Mouse (Mus musculus): ENCODE measurements around the gene Tcirg1.

Tcirg1 gene

DNA sequence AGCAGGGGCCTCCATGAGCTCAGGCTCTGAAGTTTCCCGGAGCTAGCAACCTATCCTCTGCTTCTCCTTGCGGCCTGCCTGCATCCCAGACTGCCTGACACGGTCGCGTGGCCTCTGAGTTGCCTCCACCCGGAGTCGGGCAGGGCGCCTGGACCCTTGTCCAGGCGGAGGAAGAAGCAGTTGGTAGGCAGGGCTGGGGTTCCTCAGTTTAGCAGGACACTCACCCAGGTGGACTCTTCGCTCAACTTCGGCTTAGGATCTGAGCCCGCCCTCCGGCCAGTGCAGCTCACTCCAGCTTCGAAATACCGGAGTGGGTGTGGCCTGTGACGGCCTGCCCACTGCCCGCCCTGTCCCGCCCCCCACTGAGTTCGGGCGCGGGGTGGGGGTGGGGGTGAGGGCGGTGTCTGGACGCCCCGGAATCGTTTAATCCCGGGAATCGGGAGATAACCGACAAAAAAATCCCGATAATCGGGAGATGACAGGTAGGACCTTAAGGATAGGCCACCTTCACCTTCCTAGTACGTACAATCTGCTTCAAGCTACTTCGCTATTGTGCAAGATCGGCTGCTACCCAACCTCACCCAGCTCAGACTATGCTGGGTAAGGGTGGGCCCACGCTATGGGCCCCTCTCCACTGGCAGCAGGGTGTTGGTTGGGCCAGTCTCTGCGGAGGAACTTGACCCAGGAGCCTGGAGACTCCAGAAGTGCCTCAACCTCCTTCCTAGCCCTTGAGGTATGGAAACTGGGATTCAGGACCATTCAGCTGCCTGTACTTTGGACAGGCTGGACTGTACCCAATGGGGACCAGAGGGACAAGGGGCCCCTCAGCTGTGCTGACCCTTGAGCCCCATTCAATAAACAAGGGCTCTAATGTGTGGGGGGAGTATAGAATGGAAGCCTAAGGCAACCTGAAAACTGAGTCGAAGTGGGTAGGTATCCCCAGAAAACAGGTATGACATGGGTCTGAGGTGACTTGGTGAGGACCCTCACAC is at the start of gene Tcirg1:
Gene Tcirg1 (minus strand): TSS at position 339 of the 992 bp plus-strand sequence.
- DNase-seq (ENCODE audit: inconsistent ontology term): peak; percentile 84

DNA sequence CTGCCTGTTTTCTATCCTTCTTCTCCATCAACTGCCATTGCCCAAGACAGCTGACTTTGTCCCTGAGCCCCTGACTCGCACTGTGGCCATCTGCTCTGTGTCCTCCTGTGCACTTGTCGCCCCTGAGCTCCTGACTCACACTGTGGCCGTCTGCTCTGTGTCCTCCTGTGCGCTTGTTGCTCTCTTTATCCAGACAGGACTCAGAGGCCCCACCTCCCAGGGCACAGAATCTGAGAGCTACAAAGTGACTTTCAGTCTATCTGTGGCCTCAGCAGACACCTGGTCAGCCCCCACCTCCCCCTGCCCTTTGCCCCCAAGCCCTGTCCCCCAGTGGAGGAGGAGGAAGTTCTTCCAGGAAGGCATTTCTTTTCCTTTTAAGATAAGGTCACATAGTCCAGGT is 48.9 kb upstream of the Tcirg1 start:
- no peak for DNase-seq (ENCODE audit: inconsistent ontology term)

- no peak for DNase-seq (ENCODE audit: inconsistent ontology term)
Measured at GRCm38 (mm10) chr19:3955033-3955432, 48.1 kb upstream of the Tcirg1 start.

- no peak for DNase-seq (ENCODE audit: inconsistent ontology term)
Measured at GRCm38 (mm10) chr19:3952099-3952498, 45.2 kb upstream of the Tcirg1 start.

DNA sequence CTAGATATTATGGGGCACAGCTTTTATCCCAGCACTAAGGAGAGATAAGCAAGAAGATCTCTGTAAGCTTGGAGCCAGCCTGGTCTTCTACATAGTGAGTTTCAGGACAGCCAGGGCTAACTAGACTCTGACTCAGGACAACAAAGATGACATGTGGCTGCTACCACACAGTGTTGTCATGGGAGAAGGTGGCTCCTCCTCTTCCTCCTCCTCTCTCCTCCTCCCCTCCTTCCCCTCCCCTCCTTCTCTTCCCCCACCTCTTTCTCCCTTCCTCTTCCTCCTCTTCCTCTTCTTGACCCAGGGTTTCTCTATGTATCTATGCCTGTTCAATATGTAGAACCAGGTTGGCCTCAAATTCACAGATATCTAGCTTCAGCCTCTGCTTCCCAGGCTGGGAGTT is 44.5 kb upstream of the Tcirg1 start:
- no peak for DNase-seq (ENCODE audit: inconsistent ontology term)

DNA sequence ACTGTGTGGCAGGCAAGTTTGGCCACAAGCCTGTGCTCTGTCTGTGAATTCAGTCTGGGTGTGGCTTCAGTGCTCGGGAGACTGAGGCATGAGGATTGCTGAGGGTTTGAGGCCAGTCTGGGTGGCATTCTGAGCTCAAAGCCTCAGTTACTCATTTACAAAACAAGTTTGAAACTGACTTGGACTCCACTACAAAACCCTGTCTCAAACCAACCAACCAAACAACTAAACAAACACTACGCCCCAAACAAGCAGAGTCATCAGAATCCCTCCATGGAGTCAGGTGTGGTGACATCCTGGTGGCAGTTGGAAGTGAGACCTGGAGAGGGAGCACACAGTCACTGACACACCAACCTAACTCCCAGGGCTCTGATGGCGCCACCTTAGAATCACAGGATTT is 43.4 kb upstream of the Tcirg1 start:
- no peak for DNase-seq (ENCODE audit: inconsistent ontology term)

- no peak for DNase-seq (ENCODE audit: inconsistent ontology term)
Measured at GRCm38 (mm10) chr19:3948546-3948945, 41.6 kb upstream of the Tcirg1 start.

DNA sequence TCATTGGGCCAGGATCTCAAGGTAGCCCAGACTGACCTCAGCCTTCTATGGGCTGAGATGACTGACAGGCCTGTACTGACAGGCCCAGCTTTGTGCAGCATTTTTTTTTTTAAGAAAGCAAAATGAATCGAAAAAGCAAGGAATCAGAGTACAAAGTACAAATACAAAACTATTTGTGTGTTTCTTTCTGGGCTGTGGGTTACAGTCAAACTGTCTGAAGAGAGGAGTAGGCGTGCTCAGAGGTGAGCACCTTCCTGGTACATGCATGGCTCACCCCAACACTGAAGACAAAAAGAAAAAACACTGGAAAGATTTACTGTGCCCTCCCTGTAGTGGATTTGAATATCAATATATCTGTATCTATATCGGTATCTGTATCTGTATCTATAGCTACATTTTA is 40.9 kb upstream of the Tcirg1 start:
- no peak for DNase-seq (ENCODE audit: inconsistent ontology term)

DNA sequence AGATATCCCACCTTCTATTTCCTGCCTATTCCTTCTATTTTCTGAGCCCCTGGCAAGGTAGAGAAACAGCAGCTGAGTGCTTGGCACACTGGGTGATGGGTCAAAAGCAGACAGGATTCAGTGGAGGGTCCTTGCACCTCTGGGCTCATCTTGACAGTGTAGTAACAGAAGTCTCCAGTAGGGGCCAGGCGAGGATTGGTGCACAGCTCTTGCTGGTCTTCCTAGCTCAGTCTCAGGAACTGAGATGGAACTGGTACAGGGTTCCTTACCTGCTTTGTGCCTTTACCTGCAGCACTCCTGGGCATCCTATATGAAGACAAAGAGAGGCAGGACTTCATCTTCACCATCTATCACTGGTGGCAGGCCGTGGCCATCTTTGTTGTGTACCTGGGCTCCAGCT is 39.8 kb upstream of the Tcirg1 start:
- DNase-seq (ENCODE audit: inconsistent ontology term): peak; percentile 36

DNA sequence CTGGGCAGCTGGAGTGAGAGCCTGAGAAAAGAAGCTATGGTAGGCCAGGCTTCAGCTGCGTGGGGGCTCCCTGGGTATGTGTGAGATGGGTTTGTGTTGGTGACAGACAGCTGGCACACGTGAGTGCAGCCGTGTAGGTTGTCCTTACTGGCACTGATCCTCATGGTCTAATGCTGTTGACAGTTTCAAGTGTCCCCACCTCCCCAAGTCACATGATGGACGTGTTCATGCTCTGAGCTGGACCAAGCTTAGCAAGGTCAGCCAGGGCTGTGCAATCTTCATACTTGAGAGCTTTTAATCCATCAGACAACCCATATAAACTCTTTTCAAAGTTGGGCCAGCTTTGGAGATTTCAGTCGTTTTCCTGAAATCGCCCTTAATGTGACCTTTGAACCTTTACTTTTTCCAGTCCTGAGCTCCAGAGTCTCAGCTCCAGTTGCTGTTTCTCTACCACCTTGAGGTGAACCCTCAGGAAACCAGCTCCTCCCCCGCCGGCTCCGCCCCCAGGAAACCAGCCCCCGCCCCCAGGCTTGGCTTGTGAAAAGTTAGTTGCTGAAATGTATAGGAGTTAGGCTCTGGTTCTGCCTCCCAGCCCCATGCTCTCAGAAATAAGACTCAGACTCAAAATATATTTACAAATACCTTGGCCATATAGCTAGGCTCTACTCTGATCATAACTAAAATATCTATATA is 39.1 kb upstream of the Tcirg1 start:
- DNase-seq (ENCODE audit: inconsistent ontology term): no peak

- DNase-seq (ENCODE audit: inconsistent ontology term): no peak
Measured at GRCm38 (mm10) chr19:3942986-3943735, 36.2 kb upstream of the Tcirg1 start.

- DNase-seq (ENCODE audit: inconsistent ontology term): no peak
Measured at GRCm38 (mm10) chr19:3942315-3942714, 35.4 kb upstream of the Tcirg1 start.

DNA sequence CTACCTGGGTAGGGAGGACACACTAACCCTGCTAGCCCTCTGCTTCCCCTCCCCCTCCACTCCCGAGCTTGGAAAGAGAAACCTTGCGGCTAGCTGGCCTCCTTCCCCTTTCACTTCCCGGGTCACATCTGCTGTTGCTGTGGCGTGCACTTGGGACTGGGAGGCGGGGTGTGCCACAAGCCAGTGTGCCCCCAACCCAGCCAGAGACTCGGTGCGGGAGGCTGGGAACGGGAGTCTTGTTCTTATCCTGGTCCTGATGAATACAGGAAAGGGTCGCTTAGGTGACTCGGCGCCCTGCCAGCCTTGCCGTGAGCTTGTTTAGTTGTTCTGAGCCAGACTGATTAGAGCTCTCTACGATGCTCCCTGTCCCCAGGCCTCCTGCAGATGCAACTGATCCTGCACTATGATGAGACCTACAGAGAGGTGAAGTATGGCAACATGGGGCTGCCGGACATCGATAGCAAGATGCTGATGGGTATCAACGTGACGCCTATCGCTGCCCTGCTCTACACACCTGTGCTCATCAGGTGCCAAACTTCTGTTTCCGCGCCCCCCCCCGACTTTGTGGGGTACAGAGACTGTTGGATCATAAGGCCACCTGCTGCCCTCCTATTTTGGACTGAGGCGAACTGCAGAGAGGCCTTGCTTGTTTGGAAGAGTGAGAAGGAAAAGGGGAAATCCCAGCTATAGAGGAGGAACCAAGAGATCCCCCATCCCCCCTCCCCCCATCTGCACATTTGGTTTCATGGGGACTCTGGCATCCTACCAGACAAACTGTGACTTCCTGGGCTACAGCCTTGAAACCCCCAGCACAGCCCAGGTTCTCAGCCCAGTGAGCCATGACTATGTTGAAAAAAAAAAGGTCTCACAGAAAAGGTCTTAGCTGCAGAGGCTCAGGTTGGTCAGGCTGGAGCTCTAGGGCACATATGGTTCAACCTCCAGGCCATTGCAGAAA is 29.2 kb upstream of the Tcirg1 start:
- DNase-seq (ENCODE audit: inconsistent ontology term): peak; percentile 57

DNA sequence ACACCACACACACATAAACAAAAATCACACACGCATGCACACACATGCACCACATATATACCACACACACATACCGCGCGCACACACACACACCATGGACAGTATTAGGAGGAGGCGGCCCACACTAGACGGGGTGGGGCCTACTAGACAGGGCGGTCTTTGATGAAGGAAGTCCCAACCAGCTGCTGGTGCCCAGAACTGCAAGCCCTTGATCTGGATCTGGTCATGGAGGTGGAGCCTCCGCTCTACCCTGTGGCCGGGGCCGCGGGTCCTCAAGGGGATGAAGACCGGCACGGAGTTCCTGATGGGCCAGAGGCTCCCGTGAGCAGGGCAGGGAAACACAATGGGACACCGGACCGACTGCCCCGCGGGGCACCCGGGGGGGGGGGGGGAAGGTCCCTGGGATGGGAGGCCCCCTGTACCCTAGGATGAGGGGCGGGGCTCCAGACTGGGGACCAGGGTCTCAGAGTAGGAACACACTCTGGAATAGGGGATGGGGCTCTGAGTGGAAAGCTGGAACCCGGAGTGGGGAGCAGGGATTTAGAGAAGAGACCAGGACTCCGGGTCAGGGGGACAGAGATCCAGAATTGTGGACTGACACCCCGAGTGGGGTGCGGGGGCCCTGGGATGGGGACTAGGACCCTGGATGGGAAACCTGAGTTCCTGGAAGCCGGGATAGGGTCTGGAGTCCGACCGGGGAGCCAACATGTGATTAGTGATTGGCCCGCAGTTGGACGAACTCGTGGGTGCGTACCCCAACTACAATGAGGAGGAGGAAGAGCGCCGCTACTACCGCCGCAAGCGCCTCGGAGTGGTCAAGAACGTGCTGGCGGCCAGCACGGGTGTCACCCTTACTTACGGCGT is 28.3 kb upstream of the Tcirg1 start, which contains the start of gene Unc93b1:
Gene Unc93b1 (plus strand): TSS at position 155 of the 864 bp plus-strand sequence.
- DNase-seq (ENCODE audit: inconsistent ontology term): peak; percentile 64

GRCm38 (mm10) chr19:3931716-3932115 is 24.8 kb upstream of the Tcirg1 start:
- no peak for DNase-seq (ENCODE audit: inconsistent ontology term)

DNA sequence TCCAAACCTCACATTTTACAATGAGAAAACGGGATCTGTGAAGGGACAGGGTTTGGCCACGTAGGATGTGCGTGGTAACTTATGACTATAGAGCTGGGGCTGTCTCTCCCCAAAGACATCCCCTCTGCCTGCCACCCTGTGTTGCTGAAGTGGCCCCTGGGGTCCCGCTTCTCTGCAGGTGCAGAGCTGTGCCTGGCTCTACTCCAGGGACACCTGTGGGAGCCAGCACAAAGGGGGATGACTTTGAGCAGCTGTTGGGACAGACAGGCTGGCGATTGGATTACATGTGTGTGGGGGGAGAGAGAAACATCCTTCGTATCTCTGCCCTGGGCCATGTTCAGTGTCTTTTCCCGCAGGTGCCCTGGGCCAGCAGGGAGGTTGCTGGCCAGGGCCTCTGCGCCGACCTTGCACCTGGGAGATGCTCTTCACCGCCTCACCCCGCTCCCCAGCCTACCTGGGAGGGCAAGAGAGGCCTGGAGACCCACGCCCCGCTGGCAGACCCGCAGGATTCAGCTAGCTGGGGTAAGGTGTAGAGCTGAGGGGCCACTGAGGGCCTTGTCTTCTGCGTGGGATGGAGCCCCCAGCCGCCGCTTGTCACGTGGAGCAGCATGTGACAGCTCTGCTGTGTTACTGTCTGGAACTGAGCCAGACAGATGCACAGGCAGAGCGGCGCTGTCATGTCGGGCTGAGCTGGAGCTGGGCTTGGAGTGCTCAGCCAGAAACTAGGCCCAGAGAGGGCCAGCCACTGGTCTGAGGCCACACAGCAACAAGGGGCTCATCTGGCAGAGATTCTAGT is 23.5 kb upstream of the Tcirg1 start:
- no peak for DNase-seq (ENCODE audit: inconsistent ontology term)

DNA sequence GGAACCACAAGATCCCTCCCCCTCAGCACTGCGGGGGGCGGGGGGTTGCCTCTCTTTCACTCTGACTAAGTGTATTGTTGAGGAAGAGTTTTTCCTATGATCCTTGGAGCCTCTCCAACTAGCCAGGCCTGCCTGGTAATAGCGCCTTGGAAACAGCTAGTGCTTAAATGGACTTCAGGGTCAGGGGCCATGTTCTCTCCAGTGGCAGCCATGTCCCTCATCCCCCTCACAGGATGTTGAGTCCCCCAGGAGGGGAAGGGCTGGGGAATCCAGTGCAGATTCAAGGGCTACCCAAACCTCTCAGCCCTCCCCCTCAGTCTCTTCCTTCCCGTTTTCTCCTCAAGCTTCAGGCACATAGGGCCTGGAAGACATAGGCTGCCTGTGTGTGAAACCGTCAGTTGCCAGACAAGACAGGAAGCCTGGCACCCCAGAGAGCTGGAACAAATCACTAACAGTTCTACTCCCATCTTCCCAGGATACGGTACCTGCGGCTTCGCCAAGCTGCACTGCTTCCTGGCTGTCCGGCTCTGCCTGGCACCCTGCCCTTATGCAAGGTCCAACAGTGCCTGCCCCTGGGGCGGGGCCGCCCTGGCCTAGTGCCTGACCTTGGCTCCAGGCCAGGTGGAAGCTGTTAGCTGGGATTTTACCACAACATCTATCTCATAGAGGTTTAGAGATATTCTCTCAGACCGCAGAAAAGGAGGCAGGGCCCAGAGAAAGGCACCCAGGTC is 22.4 kb upstream of the Tcirg1 start, which contains the start of gene Aldh3b1:
Gene Aldh3b1 (minus strand): TSS at position 598 of the 731 bp plus-strand sequence.
- DNase-seq (ENCODE audit: inconsistent ontology term): peak; percentile 86

DNA sequence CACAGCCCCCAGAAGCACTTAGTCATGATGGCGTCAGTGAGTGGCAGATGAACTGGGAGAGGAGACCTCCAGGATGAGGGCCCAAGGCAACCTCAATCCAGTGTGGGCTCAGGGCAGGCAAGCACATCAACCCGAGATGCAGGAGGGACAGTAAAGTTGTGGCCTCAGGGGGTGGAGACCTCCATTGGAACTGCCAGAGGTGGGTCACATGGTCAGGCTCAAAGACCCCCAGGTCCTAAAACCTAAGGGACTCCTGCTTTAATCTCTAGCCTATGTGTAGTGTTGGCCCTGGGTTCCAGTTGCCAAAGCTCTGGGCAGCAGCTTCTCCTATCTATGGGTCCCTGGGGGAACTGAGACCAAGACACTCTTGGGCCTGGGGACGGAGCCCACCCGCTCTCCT is 21.8 kb upstream of the Tcirg1 start:
- no peak for DNase-seq (ENCODE audit: inconsistent ontology term)
